Mouse (Mus musculus): ENCODE results near the gene Arrdc5. TPM values are rescaled to one million over a fixed set of nuclear protein-coding genes. Genes with fewer than 3 reads are reported as not detected.

Gene Arrdc5
- not detected in 2 replicates for polyA plus RNA-seq (2012; rRNA removed)

DNA sequence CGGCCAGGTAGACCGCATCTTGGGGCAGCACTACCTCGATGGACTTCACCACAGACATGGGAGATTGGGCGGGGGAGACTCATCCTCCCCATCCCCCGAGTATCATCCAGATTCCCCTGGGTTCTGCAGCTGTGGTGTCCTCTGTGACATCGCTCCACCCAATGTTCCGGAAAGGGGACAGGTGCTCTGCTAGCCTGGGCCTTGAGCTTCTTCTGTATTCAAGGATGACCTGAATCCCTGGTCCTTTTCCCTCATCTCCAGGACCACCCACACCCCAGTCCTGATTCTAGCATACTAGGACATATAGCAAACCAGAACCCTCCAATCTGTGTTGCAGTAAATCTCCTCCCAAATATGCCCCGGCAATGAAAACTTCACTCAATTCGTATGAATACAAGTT lies at the start of gene Arrdc5:
TSS of gene Arrdc5 (minus strand) at position 101 of the 400 bp plus-strand sequence.
- WGBS: 89% methylated on average over 9 of the region's 9 CpGs
- no peak for DNase-seq
- Histone ChIP-seq H3K27ac (ENCODE audit: insufficient read depth, low read depth, low read length) (no peak within 1 kb of the TSS), H3K36me3 (ENCODE audit: control insufficient read depth, insufficient read depth, low read length) (no peaks in the 10 kb centered on the region), H3K4me3 (ENCODE audit: insufficient read depth, low read depth, low read length) (no peak within 1 kb of the TSS), H3K4me1 (ENCODE audit: control insufficient read depth, insufficient read depth, low read length) (peaks cover 11% of the 10 kb centered on the region; the same call in 1 of the 2 replicates), H3K27me3 (replicated peaks; ENCODE audit: control insufficient read depth, insufficient read depth, low read length) (no peaks in the 10 kb centered on the region)
- TF ChIP-seq POLR2A (IDR thresholded peaks at IDR 0.05; ENCODE audit: low read depth, low read length) (no peak), CTCF (conservative IDR thresholded peaks at IDR 0.05; ENCODE audit: insufficient read depth, insufficient read length, low read depth, low read length) (no peak)

- Histone ChIP-seq H3K27me3 (replicated peaks; ENCODE audit: control insufficient read depth, insufficient read depth, low read length) (no peaks in the 10 kb centered on the region), H3K36me3 (ENCODE audit: control insufficient read depth, insufficient read depth, low read length) (no peaks in the 10 kb centered on the region), H3K27ac (ENCODE audit: insufficient read depth, low read depth, low read length) (no peak overlapping the region), H3K4me1 (ENCODE audit: control insufficient read depth, insufficient read depth, low read length) (no peaks in the 10 kb centered on the region), H3K4me3 (ENCODE audit: insufficient read depth, low read depth, low read length) (no peak overlapping the region)
- DNase-seq: no peak
- TF ChIP-seq POLR2A (IDR thresholded peaks at IDR 0.05; ENCODE audit: low read depth, low read length): no peak
- TF ChIP-seq CTCF (conservative IDR thresholded peaks at IDR 0.05; ENCODE audit: insufficient read depth, insufficient read length, low read depth, low read length): no peak
Observed at GRCm38 (mm10) chr17:56348586-56348985, 48.5 kb upstream of the Arrdc5 start.

DNA sequence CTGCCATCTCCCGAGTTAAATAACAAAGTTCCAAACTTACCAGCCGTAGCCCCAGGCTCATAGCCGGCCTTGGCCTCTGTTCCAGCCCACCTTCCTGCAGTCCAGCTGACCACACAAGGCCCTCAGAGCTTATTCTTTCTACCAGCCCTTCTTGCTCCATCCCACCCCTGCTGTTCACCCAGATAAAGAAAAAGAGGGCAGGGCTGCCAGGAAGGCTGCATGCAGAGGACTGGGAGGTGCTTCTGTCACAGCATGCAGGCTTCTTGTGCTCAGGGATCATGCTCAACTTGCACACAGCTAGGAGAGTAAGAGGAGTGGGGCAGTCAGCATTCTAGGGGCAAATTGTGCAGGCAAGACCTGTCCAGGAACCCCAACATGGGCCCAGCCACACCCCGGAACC lies 48.0 kb upstream of the Arrdc5 start:
- no peaks in the 10 kb centered on the region for H3K4me1 ChIP-seq (ENCODE audit: control insufficient read depth, insufficient read depth, low read length)
- H3K36me3 ChIP-seq (ENCODE audit: control insufficient read depth, insufficient read depth, low read length): no peaks in the 10 kb centered on the region
- no peak overlapping the region for H3K4me3 ChIP-seq (ENCODE audit: insufficient read depth, low read depth, low read length)
- no peak for TF ChIP-seq POLR2A (IDR thresholded peaks at IDR 0.05; ENCODE audit: low read depth, low read length)
- no peaks in the 10 kb centered on the region for H3K27me3 ChIP-seq (replicated peaks; ENCODE audit: control insufficient read depth, insufficient read depth, low read length)
- H3K27ac ChIP-seq (ENCODE audit: insufficient read depth, low read depth, low read length): no peak overlapping the region
- DNase-seq: no peak
- WGBS: 49% methylated on average over 4 of the region's 4 CpGs

DNA sequence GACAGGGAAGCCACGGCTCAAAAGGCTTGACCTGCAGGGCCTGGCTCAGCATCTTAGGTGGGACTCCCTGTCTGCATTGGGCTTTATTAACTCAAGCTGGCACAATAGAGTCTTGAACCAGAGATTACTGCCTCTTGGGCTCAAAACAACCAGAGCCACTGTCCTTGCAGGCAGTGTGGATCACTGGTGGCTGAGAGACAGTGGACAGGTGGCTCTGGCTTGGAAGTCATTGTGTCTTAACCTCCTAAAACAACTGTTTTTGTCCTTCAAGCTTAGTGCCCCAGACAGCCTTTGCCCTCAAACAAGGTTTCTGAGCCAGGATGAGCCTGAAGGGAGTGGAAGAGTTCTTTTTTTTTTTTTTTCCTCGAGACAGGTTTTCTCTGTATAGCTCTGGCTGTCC lies 45.3 kb upstream of the Arrdc5 start:
- H3K36me3 ChIP-seq (ENCODE audit: control insufficient read depth, insufficient read depth, low read length): no peaks in the 10 kb centered on the region
- no peaks in the 10 kb centered on the region for H3K27me3 ChIP-seq (replicated peaks; ENCODE audit: control insufficient read depth, insufficient read depth, low read length)
- 60% methylated on average over 2 of the region's 2 CpGs for WGBS
- TF ChIP-seq CTCF (conservative IDR thresholded peaks at IDR 0.05; ENCODE audit: insufficient read depth, insufficient read length, low read depth, low read length) (no peak), POLR2A (IDR thresholded peaks at IDR 0.05; ENCODE audit: low read depth, low read length) (no peak)
- H3K27ac ChIP-seq (ENCODE audit: insufficient read depth, low read depth, low read length): no peak overlapping the region
- no peak for DNase-seq
- no peaks in the 10 kb centered on the region for H3K4me1 ChIP-seq (ENCODE audit: control insufficient read depth, insufficient read depth, low read length)
- H3K4me3 ChIP-seq (ENCODE audit: insufficient read depth, low read depth, low read length): no peak overlapping the region

GRCm38 (mm10) chr17:56343466-56343865 lies 43.4 kb upstream of the Arrdc5 start:
- 68% methylated on average over 3 of the region's 3 CpGs for WGBS
- Histone ChIP-seq H3K27me3 (replicated peaks; ENCODE audit: control insufficient read depth, insufficient read depth, low read length) (no peaks in the 10 kb centered on the region), H3K4me3 (ENCODE audit: insufficient read depth, low read depth, low read length) (no peak overlapping the region), H3K27ac (ENCODE audit: insufficient read depth, low read depth, low read length) (no peak overlapping the region), H3K4me1 (ENCODE audit: control insufficient read depth, insufficient read depth, low read length) (no peaks in the 10 kb centered on the region), H3K36me3 (ENCODE audit: control insufficient read depth, insufficient read depth, low read length) (no peaks in the 10 kb centered on the region)
- no peak for DNase-seq
- TF ChIP-seq CTCF (conservative IDR thresholded peaks at IDR 0.05; ENCODE audit: insufficient read depth, insufficient read length, low read depth, low read length): no peak
- TF ChIP-seq POLR2A (IDR thresholded peaks at IDR 0.05; ENCODE audit: low read depth, low read length): no peak

DNA sequence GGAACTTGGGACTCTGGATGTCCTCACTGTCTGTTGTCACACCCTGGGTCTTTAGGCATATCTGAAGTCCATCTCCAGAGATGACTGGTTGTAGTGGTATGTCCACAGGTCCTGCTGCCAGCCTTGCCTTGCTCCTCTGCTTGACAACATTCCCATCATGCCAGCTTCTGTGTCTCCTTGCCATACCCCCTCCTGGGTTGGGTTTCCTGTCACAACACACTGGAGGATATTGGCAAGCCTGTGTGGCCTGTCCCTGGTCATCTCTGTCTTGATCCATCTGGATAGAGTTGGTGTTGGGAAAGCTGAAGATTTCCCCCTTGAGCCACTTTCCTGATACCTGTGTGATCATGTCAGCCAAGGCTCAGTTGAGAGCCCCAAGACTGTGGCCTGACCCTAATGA lies 40.6 kb upstream of the Arrdc5 start:
- Histone ChIP-seq H3K4me3 (ENCODE audit: insufficient read depth, low read depth, low read length) (no peak overlapping the region), H3K4me1 (ENCODE audit: control insufficient read depth, insufficient read depth, low read length) (peaks cover 3% of the 10 kb centered on the region; the same call in 1 of the 2 replicates), H3K27ac (ENCODE audit: insufficient read depth, low read depth, low read length) (no peak overlapping the region), H3K27me3 (replicated peaks; ENCODE audit: control insufficient read depth, insufficient read depth, low read length) (no peaks in the 10 kb centered on the region), H3K36me3 (ENCODE audit: control insufficient read depth, insufficient read depth, low read length) (no peaks in the 10 kb centered on the region)
- no peak for DNase-seq
- TF ChIP-seq POLR2A (IDR thresholded peaks at IDR 0.05; ENCODE audit: low read depth, low read length) (no peak), CTCF (conservative IDR thresholded peaks at IDR 0.05; ENCODE audit: insufficient read depth, insufficient read length, low read depth, low read length) (no peak)

GRCm38 (mm10) chr17:56338909-56339308 lies 38.8 kb upstream of the Arrdc5 start:
- Histone ChIP-seq H3K36me3 (ENCODE audit: control insufficient read depth, insufficient read depth, low read length) (no peaks in the 10 kb centered on the region), H3K27ac (ENCODE audit: insufficient read depth, low read depth, low read length) (no peak overlapping the region)

DNA sequence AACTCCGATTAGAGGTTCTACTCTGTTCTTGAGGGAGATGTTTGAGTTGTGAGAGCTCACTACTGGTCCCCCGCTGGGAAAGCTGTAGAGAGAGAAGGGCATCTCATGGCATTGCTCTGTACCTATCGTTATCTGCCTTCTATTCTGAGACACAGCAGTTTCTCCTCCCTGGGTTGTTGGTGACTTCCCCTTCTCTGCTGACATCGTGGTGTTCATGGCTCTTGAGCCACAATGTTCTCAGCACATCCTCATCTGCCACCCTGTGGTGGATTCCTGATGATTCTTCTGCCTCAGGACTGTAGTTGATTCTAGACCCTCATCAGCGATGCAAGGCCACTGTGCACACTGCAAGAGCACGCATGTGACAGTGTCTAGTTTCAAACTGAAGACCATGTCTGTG lies 37.7 kb upstream of the Arrdc5 start:
- H3K27ac ChIP-seq (ENCODE audit: insufficient read depth, low read depth, low read length): no peak overlapping the region
- 86% methylated on average over 6 of the region's 6 CpGs for WGBS
- DNase-seq: no peak
- H3K4me3 ChIP-seq (ENCODE audit: insufficient read depth, low read depth, low read length): no peak overlapping the region
- no peak for TF ChIP-seq CTCF (conservative IDR thresholded peaks at IDR 0.05; ENCODE audit: insufficient read depth, insufficient read length, low read depth, low read length)
- TF ChIP-seq POLR2A (IDR thresholded peaks at IDR 0.05; ENCODE audit: low read depth, low read length): no peak
- no peaks in the 10 kb centered on the region for H3K27me3 ChIP-seq (replicated peaks; ENCODE audit: control insufficient read depth, insufficient read depth, low read length)
- H3K4me1 ChIP-seq (ENCODE audit: control insufficient read depth, insufficient read depth, low read length): peaks cover 3% of the 10 kb centered on the region; the same call in 1 of the 2 replicates
- H3K36me3 ChIP-seq (ENCODE audit: control insufficient read depth, insufficient read depth, low read length): no peaks in the 10 kb centered on the region

More at GRCm38 (mm10) chr17:56338909-56339308, 38.8 kb upstream of the Arrdc5 start:
- WGBS: 66% methylated on average over 4 of the region's 4 CpGs
- peak; percentile 43 for DNase-seq
- H3K4me1 ChIP-seq (ENCODE audit: control insufficient read depth, insufficient read depth, low read length): peaks cover 3% of the 10 kb centered on the region; the same call in 1 of the 2 replicates
- TF ChIP-seq POLR2A (IDR thresholded peaks at IDR 0.05; ENCODE audit: low read depth, low read length): no peak
- peak; percentile 48 for TF ChIP-seq CTCF (conservative IDR thresholded peaks at IDR 0.05; ENCODE audit: insufficient read depth, insufficient read length, low read depth, low read length)
- H3K27me3 ChIP-seq (replicated peaks; ENCODE audit: control insufficient read depth, insufficient read depth, low read length): no peaks in the 10 kb centered on the region
- no peak overlapping the region for H3K4me3 ChIP-seq (ENCODE audit: insufficient read depth, low read depth, low read length)
